Mouse (Mus musculus) kidney, postnatal 4 days (tissue): ENCODE results near the gene Fgf11.

ENCODE experiments used
- DNase-seq, 2 experiments: peaks; one replicate each; pipeline ENCODE4 v3.0.0; 2021; ENCODE audit warnings: mixed read lengths in 2 of 2

Fgf11 gene

DNA sequence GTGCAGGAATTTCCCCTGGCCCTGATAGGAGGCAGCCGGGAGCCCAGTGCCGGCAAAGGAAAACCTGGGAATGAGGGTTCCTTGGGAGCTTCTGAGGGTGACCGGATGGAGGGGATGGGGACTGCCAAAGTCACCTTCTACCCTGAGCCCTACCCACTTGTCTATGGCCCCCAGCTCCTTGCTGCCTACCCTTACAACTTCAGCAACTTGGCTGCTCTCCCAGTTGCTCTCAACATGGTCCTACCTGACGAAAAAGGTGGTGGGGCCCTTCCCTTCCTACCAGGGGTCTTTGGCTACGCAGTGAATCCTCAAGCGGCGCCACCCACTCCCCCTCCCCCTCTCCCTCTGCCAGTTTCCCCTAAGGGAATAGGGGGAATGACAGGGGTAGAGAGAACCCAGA lies 22.7 kb downstream of the Fgf11 start:
- DNase-seq = no peak

- peak; percentile 64 to 69 for DNase-seq
These were observed 23.2 kb downstream of the Fgf11 start for GRCm38 (mm10) chr11:69778258-69778982.

DNA sequence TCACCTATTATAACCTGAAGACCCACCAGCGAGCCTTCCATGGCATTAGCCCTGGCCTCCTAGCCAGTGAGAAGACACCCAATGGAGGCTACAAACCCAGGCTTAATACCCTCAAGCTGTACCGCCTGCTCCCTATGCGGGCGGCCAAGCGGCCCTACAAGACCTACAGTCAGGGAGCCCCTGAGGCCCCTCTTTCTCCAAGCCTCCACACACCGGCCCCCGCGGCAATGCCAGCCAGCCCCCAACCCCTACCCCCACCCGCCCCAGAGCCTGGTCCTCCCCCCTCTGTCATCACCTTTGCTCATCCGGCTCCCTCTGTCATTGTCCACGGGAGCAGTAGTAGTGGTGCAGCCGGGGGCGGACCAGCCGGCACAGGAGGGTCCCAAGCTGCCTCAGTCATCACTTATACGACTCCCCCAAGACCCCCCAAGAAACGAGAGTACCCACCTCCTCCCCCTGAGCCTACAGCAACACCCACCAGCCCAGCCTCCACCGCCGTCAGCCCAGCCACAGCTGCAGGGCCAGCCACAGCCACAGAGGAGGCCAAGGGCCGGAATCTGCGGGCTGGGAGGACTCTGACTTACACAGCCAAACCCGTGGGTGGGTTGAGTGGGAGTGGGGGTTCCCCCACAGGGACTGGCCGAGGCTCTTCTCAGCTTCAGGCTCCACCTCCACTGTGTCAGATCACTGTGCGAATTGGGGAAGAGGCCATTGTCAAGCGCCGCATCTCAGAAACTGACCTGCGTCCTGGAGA lies 24.0 kb downstream of the Fgf11 start:
- peak; percentile 64 to 76 for DNase-seq

DNA sequence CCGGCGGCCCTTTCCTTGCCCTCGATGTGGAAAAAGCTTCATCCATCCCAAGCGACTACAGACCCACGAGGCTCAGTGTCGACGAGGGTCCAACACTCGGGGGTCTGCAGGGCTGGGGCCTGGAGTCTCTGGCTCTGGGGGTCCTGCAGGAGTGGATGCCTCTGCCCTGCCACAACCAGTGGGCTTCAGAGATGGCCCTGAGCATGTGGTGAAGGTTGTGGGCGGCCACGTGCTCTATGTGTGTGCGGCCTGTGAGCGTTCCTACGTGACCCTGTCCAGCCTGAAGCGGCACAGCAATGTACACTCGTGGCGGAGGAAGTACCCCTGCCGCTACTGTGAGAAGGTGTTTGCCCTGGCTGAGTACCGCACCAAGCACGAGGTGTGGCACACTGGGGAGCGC lies 25.2 kb downstream of the Fgf11 start:
- no peak for DNase-seq

DNA sequence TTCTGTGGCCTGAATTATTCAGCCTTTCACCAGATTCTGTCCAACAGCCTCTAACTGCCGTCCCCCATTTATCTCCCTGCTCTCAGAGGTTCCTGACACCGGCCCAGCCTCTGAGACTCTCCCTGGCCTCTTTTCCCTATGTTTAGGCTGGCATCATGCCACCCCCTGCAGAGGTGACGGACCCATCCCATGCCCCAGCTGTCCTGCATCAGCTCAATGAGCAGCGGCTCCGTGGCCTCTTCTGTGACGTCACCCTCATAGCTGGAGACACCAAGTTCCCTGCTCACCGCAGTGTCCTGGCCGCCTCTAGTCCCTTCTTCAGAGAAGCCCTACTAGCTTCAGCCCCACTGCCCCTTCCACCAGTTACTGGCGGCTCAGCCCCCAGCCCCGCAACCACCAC lies 25.9 kb downstream of the Fgf11 start:
- peak in 1 of 2 experiments; percentile 45 for DNase-seq

GRCm38 (mm10) chr11:69774961-69775360 lies 26.7 kb downstream of the Fgf11 start:
- DNase-seq = no peak

GRCm38 (mm10) chr11:69767625-69767909 lies 34.1 kb downstream of the Fgf11 start:
- DNase-seq = peak in 1 of 2 experiments; percentile 38

- peak in 1 of 2 experiments; percentile 28 for DNase-seq
These were observed 34.6 kb downstream of the Fgf11 start for GRCm38 (mm10) chr11:69766872-69767624.

GRCm38 (mm10) chr11:69766126-69766609 lies 35.5 kb downstream of the Fgf11 start:
- peak; percentile 79 to 85 for DNase-seq

- DNase-seq = peak; percentile 66 to 78
These were observed 36.2 kb downstream of the Fgf11 start, which contains the start of gene Zbtb4 for GRCm38 (mm10) chr11:69765221-69766125. Gene Zbtb4, plus strand, starts transcription at chr11:69765912.

GRCm38 (mm10) chr11:69763551-69763950 lies 38.1 kb downstream of the Fgf11 start:
- peak in 1 of 2 experiments; percentile 47 for DNase-seq

DNA sequence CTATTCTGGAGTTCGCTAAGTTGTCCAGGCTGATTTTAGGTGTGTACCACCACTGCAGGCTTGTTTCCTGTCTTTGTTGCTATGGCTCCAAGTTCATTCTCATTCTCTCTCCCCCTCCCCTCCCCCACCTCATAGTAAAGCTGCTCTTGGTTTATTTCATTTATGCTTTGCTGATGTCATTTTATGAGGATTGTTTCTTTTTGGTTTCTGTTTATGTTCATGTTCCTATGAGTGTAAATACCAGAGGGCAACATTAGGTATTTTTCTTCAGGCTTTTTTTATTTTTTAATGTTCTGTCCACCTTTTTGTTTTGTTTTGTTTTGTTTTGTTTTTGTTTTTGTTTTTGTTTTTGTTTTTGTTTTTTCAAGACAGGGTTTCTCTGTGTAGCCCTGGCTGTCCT lies 39.8 kb downstream of the Fgf11 start, which contains the start of gene Slc35g3:
Gene Slc35g3, minus strand, starts transcription at position 101 of the 400 bp plus-strand sequence.
- DNase-seq = no peak

- DNase-seq = no peak
These were observed 40.8 kb downstream of the Fgf11 start for GRCm38 (mm10) chr11:69760901-69761200.

DNA sequence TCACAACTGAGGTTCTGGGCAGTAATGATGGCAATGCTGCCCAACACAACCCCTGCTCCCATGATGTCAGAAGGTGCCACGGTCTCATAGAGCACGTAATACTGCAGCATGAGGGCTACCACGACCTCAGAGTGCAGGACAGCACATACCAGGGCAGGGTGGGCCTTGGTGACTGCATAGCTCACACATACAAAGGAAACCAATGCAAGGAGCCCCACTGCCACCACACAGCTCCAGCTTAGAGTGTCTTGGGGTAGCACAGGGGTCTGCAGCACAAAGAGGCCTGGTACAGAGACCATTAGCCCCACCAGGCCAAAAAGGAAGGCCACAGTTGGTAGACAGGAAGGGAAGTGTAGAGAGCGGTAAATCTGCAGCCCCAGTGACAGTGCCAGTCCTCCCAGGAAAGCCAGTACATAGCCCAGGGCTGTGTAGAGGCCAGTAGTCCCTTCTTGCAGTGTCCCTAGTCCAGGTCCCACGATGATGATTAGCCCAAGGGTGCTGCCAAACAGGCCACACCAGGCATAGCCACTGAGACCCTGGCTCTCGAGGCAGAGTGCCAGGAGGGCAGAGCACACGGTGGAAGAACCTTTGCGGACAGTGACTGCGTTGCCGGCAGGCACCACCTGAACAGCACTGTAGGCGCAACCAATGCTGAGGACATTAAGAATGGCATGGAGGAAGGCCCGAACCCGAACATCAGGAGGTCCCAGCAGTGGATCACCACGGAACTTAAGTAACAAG lies 41.3 kb downstream of the Fgf11 start:
- DNase-seq = no peak

GRCm38 (mm10) chr11:69758971-69759721 lies 42.5 kb downstream of the Fgf11 start:
- DNase-seq = peak; percentile 86 to 93

GRCm38 (mm10) chr11:69758478-69758970 lies 43.1 kb downstream of the Fgf11 start, which contains the start of gene Polr2a:
Gene Polr2a, minus strand, starts transcription at chr11:69758637.
- peak; percentile 97 to 99 for DNase-seq

GRCm38 (mm10) chr11:69758090-69758456 lies 43.6 kb downstream of the Fgf11 start:
- DNase-seq = peak; percentile 97 to 99

DNA sequence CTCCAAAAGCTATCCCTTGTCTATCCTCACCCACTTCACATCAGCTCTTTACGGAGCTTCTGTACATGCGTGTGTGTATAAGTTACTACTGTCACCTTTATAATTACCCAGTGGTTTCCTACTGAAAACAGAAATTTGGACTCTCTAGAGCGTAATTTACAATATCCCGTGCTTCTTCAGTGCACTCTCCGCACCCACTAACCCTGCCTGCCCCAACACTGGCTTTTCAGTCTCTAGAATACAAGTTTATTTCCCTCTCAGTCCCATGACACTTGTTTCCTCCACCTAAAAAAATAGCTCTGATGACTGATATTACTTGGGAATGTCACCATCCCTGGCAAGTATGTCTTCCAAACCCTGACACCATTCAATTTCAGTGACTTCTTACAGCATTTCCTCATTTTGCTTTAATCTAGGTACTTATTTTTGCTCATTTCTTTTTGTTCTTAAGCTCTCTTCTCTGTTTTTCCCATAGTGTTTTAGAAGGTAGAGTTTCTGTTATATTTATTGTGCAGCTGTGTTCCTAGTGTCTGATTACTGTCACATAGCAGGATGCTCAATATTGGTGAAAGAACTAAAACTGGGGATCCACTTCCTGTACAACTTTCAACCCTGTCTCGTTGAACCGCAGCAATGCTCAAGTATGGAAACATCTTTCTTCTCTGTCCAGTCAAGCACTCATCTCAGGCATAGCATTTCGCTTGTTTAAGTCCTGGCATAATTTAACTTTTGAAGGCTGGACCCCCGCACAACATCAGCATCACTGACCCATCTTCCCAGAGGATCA lies 44.2 kb downstream of the Fgf11 start:
- DNase-seq = no peak

- peak in 1 of 2 experiments; percentile 25 for DNase-seq
These were observed 47.0 kb downstream of the Fgf11 start for GRCm38 (mm10) chr11:69754701-69755100.

- no peak for DNase-seq
These were observed 47.4 kb downstream of the Fgf11 start for GRCm38 (mm10) chr11:69754233-69754632.
